Mouse (Mus musculus) liver, embryonic 11.5 days (tissue): ENCODE results near the gene Stau1. TPM values are rescaled to one million over a fixed set of nuclear protein-coding genes. Genes with fewer than 3 reads are reported as not detected.
A peak's percentile ranks its signal among the peaks of the same experiment; 100 is the strongest.

Experiments used
- ATAC-seq: fragments of 200-750 bp; cut with Nextera tagmentation; replicated peaks from 2 replicates; pipeline ENCODE4 v1.8.0; 2017; ENCODE audit warnings: moderate number of reproducible peaks, mild to moderate bottlenecking, moderate TSS enrichment, moderate library complexity; ENCODE audit not compliant: low FRiP score
- DNase-seq: peaks from one replicate; pipeline ENCODE4 v3.0.0-alpha.2; 2017; ENCODE audit warnings: low spot score
- H3K27ac ChIP-seq: fragments of 300-500 bp; sonication (generic); 2 replicates; pipeline ENCODE4 v1.5.1; 2014; ENCODE audit warnings: mild to moderate bottlenecking, low read depth, low read length, control low read depth
- H3K27me3 ChIP-seq: fragments of 300-500 bp; sonication (generic); replicated peaks from 2 replicates; pipeline ENCODE4 v1.6.1; 2014; ENCODE audit warnings: low read length, mixed read lengths; ENCODE audit not compliant: control insufficient read depth, insufficient read depth
- H3K36me3 ChIP-seq: fragments of 300-500 bp; sonication (generic); 2 replicates; pipeline ENCODE4 v1.6.1; 2014; ENCODE audit warnings: mild to moderate bottlenecking, low read length, moderate library complexity, mixed read lengths; ENCODE audit not compliant: control insufficient read depth, insufficient read depth
- H3K4me1 ChIP-seq: fragments of 300-500 bp; sonication (generic); replicated peaks from 2 replicates; pipeline ENCODE4 v1.6.1; 2014; ENCODE audit warnings: low read length, mixed read lengths; ENCODE audit not compliant: control insufficient read depth, insufficient read depth
- H3K4me2 ChIP-seq: fragments of 300-500 bp; sonication (generic); 2 replicates; pipeline ENCODE4 v1.6.1; 2014; ENCODE audit warnings: mild to moderate bottlenecking, control low read depth, moderate library complexity
- H3K4me3 ChIP-seq: fragments of 300-500 bp; sonication (generic); 2 replicates; pipeline ENCODE4 v1.5.1; 2014; ENCODE audit warnings: low read depth, low read length, control low read depth
- H3K9ac ChIP-seq: fragments of 300-500 bp; sonication (generic); 2 replicates; pipeline ENCODE4 v1.6.1; 2014; ENCODE audit warnings: low read depth, low read length, control low read depth
- H3K9me3 ChIP-seq: fragments of 300-500 bp; sonication (generic); 2 replicates; pipeline ENCODE4 v1.6.1; 2016; ENCODE audit warnings: low read length, inconsistent platforms, mixed read lengths; ENCODE audit not compliant: control insufficient read depth
- WGBS: fragments of 180-500 bp; shearing (Covaris S2); extraction: QIAGEN DNeasy Blood & Tissue Kit; methylation state at CpG from one replicate; pipeline ENCODE4 v1.1.7; 2014; 5-methylcytosine and 5-hydroxymethylcytosine counted together
- polyA plus RNA-seq: library from polyadenylated mRNA; unstranded; fragments of >200 nt; fragmentation: Nextera tagmentation; extraction: Ambion mirVana; gene quantifications from 2 replicates; pipeline ENCODE4 v1.2.1, GENCODE M21; 2014

Stau1 gene
- polyA plus RNA-seq, result 57.1 and 59.5 TPM in 2 replicates

DNA sequence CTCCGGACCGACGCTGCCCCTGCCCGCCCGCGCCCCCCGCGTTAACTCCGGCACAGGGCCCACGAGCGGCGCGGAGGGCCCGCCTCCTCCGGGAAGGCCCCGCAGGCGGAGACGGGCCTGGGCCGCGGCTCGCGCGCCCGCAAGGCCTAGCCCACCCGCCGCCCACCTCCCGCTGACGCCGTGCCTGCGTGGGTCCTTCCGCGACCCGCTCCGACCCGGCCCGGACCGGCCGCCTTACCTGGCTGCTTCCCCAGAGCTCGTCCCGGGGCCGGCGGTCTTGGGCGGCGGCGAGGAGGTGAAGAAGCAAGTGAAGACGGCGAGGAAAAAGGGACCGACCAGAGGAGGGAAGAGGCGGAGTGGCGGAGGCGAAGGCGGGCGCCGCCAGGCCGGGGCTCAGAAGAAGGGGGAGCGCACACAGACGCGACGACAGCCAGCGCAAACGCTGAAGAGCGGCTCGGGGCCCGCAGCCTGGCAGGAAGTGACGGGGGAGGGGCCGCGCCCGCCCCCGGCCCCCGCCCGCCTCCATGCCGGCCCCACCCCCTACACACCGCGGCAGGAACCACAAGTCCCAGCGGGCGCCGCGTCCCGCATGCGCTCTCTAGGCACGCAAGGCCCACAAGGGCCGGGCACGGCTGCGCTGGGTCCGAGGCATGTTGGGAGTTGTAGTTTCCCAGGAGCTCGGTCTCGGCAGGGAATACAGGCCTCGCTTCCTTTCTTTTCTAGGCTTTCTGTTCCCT, at the start of gene Stau1:
TSS of gene Stau1 (minus strand) at position 504 of the 737 bp plus-strand sequence.
- H3K9me3 ChIP-seq, result no peaks in the 10 kb centered on the region
- under 1% methylated on average over 77 of the region's 88 CpGs for WGBS
- no peaks in the 10 kb centered on the region for H3K36me3 ChIP-seq
- H3K27me3 ChIP-seq, result no peaks in the 10 kb centered on the region
- peak within 1 kb of the TSS; percentile 91 for H3K9ac ChIP-seq
- peak within 1 kb of the TSS; percentile 95 for H3K4me3 ChIP-seq
- DNase-seq (peak; percentile 93), ATAC-seq (peak; percentile 99)
- H3K4me1 ChIP-seq, result peaks cover 31% of the 10 kb centered on the region
- H3K27ac ChIP-seq, result peak within 1 kb of the TSS; percentile 85
- H3K4me2 ChIP-seq, result peak within 1 kb of the TSS; percentile 70

DNA sequence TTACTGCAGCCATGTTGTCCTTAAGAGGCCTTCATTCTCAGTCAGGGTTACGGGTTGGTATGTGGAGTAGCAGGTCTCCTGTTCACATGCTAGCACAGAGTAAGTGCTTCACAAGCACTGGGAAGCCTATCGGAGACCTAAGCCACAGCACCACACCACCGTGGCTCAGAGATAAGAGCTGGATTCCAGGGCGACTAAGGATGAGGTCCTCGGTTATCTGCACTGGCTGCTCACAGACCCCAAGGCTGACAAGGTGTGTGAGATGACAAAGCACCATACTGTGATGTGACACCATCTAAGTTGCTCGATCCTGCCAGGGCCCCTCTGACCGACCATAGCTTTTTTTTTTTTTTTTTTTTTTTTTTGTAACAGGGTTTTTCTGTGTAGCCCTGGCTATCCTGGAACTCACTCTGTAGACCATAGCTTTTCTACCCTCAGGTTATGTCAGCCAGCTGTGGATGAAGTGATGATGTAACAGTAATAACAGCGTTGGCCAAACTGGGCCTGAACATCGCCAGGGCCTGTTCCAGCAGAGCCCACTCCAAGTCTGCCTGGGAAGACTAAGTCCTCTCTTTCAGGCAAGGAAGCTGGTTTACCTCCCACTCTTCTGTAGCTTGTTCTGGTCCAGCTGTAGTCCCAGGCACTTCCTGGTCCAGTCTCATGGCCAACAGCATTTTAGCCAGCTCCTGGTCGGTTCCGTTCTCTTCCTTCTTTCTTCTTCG, 47.5 kb upstream of the Stau1 start:
- peak overlapping the region; percentile 5; the same call in 1 of the 2 replicates for H3K4me3 ChIP-seq

DNA sequence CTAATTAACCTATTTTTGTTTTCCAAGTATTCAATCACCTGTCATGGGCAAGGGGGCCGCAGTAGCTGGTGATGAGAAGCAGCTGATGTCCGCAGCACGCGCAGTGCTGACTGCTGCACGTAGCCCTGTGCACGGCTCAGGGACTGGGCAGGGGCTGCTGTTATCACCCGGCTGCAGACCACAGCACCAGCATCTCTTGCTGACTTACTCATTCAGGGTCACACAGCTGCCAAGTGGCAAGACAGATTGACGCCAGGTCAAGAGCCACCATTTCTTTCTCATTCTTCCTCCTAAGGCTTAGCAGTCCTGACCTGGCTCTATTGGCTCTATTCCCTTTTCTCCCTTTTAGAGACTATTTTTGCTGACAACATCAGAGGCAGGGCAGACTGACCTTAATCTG, 43.3 kb upstream of the Stau1 start:
- H3K36me3 ChIP-seq, result peaks cover 61% of the 10 kb centered on the region
- peak overlapping the region; percentile 21; the same call in 1 of the 2 replicates for H3K4me2 ChIP-seq
- DNase-seq, result no peak
- WGBS, result 43% methylated on average over 8 of the region's 8 CpGs
- H3K9me3 ChIP-seq, result no peaks in the 10 kb centered on the region
- peak; percentile 74 for ATAC-seq
- peak overlapping the region; percentile 75 for H3K27ac ChIP-seq
- H3K4me1 ChIP-seq, result peaks cover 32% of the 10 kb centered on the region
- no peaks in the 10 kb centered on the region for H3K27me3 ChIP-seq
- H3K9ac ChIP-seq, result peak overlapping the region; percentile 39
- H3K4me3 ChIP-seq, result no peak overlapping the region

More for the DNA sequence above, 47.5 kb upstream of the Stau1 start:
- peaks cover 33% of the 10 kb centered on the region for H3K4me1 ChIP-seq
- peak overlapping the region; percentile 95 for H3K27ac ChIP-seq
- H3K4me2 ChIP-seq, result peak overlapping the region; percentile 54
- peak overlapping the region; percentile 59 for H3K9ac ChIP-seq
- DNase-seq, result peak; percentile 65
- peaks cover 57% of the 10 kb centered on the region for H3K36me3 ChIP-seq
- no peaks in the 10 kb centered on the region for H3K27me3 ChIP-seq
- no peaks in the 10 kb centered on the region for H3K9me3 ChIP-seq
- 50% methylated on average over 12 of the region's 12 CpGs for WGBS
- peak; percentile 99 for ATAC-seq

DNA sequence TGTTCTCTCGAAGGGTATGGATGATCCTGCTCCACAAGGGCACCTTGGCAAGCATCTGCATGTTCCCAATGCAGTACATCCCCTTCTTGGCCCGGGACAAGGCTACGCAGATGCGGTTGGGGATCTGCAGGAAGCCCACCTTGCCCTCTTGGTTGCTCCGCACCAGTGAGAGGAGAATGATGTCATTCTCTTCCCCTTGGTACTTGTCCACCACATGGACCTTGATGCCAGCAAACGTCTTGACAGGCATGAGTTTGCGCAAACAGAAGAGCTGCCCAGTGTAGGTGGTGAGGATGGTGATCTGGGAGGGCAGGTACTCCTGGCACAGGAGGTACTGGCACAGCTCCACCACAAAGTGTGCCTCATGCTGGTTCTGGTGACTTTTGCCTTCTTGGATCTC, 42.6 kb upstream of the Stau1 start:
- H3K4me3 ChIP-seq, result no peak overlapping the region
- no peak overlapping the region for H3K9ac ChIP-seq
- H3K4me1 ChIP-seq, result peaks cover 25% of the 10 kb centered on the region
- 91% methylated on average over 7 of the region's 7 CpGs for WGBS
- DNase-seq (no peak), ATAC-seq (no peak)
- H3K9me3 ChIP-seq, result no peaks in the 10 kb centered on the region
- peak overlapping the region; percentile 75 for H3K27ac ChIP-seq
- H3K27me3 ChIP-seq, result no peaks in the 10 kb centered on the region
- H3K36me3 ChIP-seq, result peaks cover 68% of the 10 kb centered on the region
- H3K4me2 ChIP-seq, result no peak overlapping the region

DNA sequence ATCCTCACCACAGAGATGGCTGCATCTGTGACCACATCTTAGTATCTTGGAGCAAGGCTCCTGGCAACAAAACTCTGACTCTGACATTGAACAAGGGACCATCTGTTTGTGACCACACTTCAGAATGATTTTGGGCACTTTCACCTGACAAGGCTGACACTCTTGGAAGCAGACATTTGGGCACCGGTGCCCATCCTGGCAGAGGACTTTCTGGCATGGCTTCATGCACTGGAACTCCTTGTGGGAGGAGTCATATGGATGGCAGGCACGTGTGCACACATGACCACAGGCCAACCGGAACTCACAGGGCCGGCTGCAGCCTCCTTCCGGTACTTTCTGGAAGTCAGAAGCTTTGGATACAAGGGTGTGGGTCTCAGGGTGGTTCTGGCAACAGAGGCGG, 42.2 kb upstream of the Stau1 start:
- ATAC-seq, result no peak
- no peak for DNase-seq
- Histone ChIP-seq H3K9ac (no peak overlapping the region), H3K9me3 (no peaks in the 10 kb centered on the region), H3K36me3 (peaks cover 70% of the 10 kb centered on the region), H3K4me3 (no peak overlapping the region), H3K4me1 (peaks cover 25% of the 10 kb centered on the region), H3K4me2 (no peak overlapping the region), H3K27me3 (no peaks in the 10 kb centered on the region), H3K27ac (no peak overlapping the region)
- WGBS, result 87% methylated on average over 6 of the region's 6 CpGs

DNA sequence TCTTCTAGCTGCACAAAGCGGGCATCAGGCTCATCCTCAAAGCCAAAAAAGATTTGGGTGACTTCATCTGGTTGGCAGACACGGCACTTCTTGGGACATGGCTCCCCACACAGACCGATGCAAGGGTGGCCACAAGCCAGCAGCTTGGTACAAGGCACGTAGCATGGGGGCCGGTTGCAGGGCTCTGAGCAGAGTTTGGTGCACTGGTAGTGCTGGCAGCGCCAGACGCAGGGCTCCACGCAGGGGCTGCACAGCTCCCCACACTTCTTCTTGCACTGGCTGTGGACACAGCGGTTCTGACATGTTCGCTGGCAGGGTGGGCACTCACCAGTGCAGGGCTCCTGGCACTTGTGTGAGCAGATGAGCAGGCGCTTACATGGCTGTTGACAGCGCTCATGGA, 41.6 kb upstream of the Stau1 start:
- H3K4me2 ChIP-seq, result no peak overlapping the region
- no peaks in the 10 kb centered on the region for H3K9me3 ChIP-seq
- no peak overlapping the region for H3K4me3 ChIP-seq
- H3K4me1 ChIP-seq, result peaks cover 20% of the 10 kb centered on the region
- ATAC-seq, result no peak
- DNase-seq, result no peak
- 96% methylated on average over 12 of the region's 12 CpGs for whole genome bisulfite sequencing
- no peak overlapping the region for H3K27ac ChIP-seq
- no peaks in the 10 kb centered on the region for H3K27me3 ChIP-seq
- H3K9ac ChIP-seq, result no peak overlapping the region
- H3K36me3 ChIP-seq, result peaks cover 65% of the 10 kb centered on the region

DNA sequence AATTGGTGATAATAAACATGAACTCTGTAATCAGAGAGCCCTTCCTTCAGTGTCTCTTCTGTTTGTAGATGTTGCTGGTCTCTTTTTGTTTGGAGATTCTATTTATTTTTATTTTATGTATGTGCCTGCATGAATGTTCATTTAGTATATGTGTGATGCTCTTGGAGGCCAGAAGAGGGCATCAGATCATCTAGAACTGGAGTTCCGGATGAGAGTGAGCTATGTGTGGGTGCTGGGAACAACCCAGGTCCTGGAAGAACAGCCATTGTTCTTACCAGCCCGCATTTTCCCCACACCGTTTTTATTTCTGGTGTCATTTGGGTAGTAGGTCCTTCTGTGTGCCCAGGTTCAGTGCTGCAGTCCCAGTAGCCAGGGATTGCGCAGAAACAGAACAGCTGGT, 34.4 kb upstream of the Stau1 start:
- Histone ChIP-seq H3K36me3 (peaks cover 72% of the 10 kb centered on the region), H3K27me3 (no peaks in the 10 kb centered on the region), H3K27ac (no peak overlapping the region), H3K9me3 (no peaks in the 10 kb centered on the region), H3K4me2 (no peak overlapping the region), H3K9ac (no peak overlapping the region), H3K4me1 (no peaks in the 10 kb centered on the region), H3K4me3 (no peak overlapping the region)
- no peak for DNase-seq
- 94% methylated on average over 4 of the region's 4 CpGs for WGBS
- ATAC-seq, result no peak

DNA sequence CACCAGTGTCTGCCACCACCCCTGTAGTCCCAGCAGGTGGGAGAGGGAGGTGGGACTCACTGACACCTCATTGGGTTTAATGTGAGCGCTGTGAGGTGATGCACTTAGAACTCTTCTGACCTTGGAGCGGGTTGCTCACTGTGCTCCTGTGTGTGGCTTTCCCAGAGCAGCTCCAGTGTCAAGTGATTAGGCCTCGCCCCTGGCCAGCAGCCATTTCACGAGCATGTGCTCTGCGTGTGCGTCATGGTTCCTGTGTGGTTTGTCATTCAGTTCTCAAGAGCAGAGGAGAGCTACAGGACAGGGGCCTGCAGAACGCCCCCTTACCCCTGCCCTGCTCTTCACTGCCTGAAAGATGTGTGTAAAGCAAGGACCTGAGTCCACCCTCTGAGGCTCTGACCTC, 32.5 kb upstream of the Stau1 start:
- ATAC-seq (no peak), DNase-seq (no peak)
- H3K36me3 ChIP-seq, result peaks cover 65% of the 10 kb centered on the region
- no peak overlapping the region for H3K4me2 ChIP-seq
- WGBS, result 92% methylated on average over 7 of the region's 7 CpGs
- H3K4me1 ChIP-seq, result no peaks in the 10 kb centered on the region
- no peaks in the 10 kb centered on the region for H3K27me3 ChIP-seq
- no peak overlapping the region for H3K9ac ChIP-seq
- H3K27ac ChIP-seq, result no peak overlapping the region
- H3K4me3 ChIP-seq, result no peak overlapping the region
- no peaks in the 10 kb centered on the region for H3K9me3 ChIP-seq
